Mouse (Mus musculus) gonadal fat pad, adult 2 months (tissue): Measurements from ENCODE around the gene Cdc40. TPM values are rescaled to one million over a fixed set of nuclear protein-coding genes. Genes with fewer than 3 reads are reported as not detected.

Experiments used
- DNase-seq: peaks from one replicate; pipeline ENCODE4 v3.0.0-alpha.2; 2012; ENCODE audit warnings: low read depth
- polyA plus RNA-seq: library from polyadenylated mRNA; depleted of rRNA; stranded (reverse); fragments of >200 nt; gene quantifications from 2 replicates; pipeline ENCODE4 v1.2.3, GENCODE M21; 2012; rRNA removed

The Cdc40 gene
- polyA plus RNA-seq = 10.5 and 11.2 TPM in 2 replicates

GRCm38 (mm10) chr10:40882831-40883643 is at the start of gene Cdc40, which contains the start of gene Wasf1:
TSS of gene Cdc40 (minus strand) at chr10:40883311.
TSS of gene Wasf1 (plus strand) at chr10:40883475.
- DNase-seq = peak; percentile 92

- DNase-seq = no peak
Measured at GRCm38 (mm10) chr10:40919464-40919863, 36.4 kb upstream of the Cdc40 start.

GRCm38 (mm10) chr10:40918669-40919440 is 35.7 kb upstream of the Cdc40 start:
- no peak for DNase-seq

- no peak for DNase-seq
Measured at GRCm38 (mm10) chr10:40915240-40915639, 32.1 kb upstream of the Cdc40 start.

- DNase-seq = no peak
Measured at GRCm38 (mm10) chr10:40910811-40911210, 27.7 kb upstream of the Cdc40 start.

- no peak for DNase-seq
Measured at GRCm38 (mm10) chr10:40908580-40908979, 25.5 kb upstream of the Cdc40 start.

GRCm38 (mm10) chr10:40906802-40907201 is 23.7 kb upstream of the Cdc40 start:
- DNase-seq = no peak

- no peak for DNase-seq
Measured at GRCm38 (mm10) chr10:40906131-40906530, 23.0 kb upstream of the Cdc40 start.

- DNase-seq = no peak
Measured at GRCm38 (mm10) chr10:40901786-40902185, 18.7 kb upstream of the Cdc40 start.

GRCm38 (mm10) chr10:40896656-40897055 is 13.5 kb upstream of the Cdc40 start:
- DNase-seq = no peak

- DNase-seq = no peak
Measured at GRCm38 (mm10) chr10:40895765-40896164, 12.7 kb upstream of the Cdc40 start.

- DNase-seq = no peak
Measured at GRCm38 (mm10) chr10:40889146-40889545, 6.0 kb upstream of the Cdc40 start.

GRCm38 (mm10) chr10:40887316-40887715 is 4.2 kb upstream of the Cdc40 start:
- DNase-seq = no peak

GRCm38 (mm10) chr10:40885432-40885831 is 2.3 kb upstream of the Cdc40 start:
- no peak for DNase-seq

GRCm38 (mm10) chr10:40884279-40884806 is 1.2 kb upstream of the Cdc40 start:
- no peak for DNase-seq

GRCm38 (mm10) chr10:40883644-40884278 is 650 bp upstream of the Cdc40 start:
- no peak for DNase-seq

- DNase-seq = no peak
Measured at GRCm38 (mm10) chr10:40882333-40882732, 778 bp downstream of the Cdc40 start.

GRCm38 (mm10) chr10:40881236-40881635 is 1.9 kb downstream of the Cdc40 start:
- no peak for DNase-seq

- no peak for DNase-seq
Measured at GRCm38 (mm10) chr10:40879969-40880368, 3.1 kb downstream of the Cdc40 start.

GRCm38 (mm10) chr10:40878246-40878645 is 4.9 kb downstream of the Cdc40 start:
- DNase-seq = no peak

- no peak for DNase-seq
Measured at GRCm38 (mm10) chr10:40872052-40872451, 11.1 kb downstream of the Cdc40 start.

GRCm38 (mm10) chr10:40871301-40871700 is 11.8 kb downstream of the Cdc40 start:
- DNase-seq = no peak
